Mouse (Mus musculus) MEL (cell line): ENCODE data around the gene Cd180. TPM values are rescaled to one million over a fixed set of nuclear protein-coding genes. Genes with fewer than 3 reads are reported as not detected.
A peak's percentile ranks its signal among the peaks of the same experiment; 100 is the strongest.

Experiments
- DNase-seq: peaks from one replicate; pipeline ENCODE4 v3.0.0; 2011; ENCODE audit warnings: low read depth, low spot score
- H3K27ac ChIP-seq: 2 replicates; pipeline ENCODE4 v1.5.1; 2012; ENCODE audit warnings: low read depth, mild to moderate bottlenecking, control low read depth, low read length, moderate library complexity; ENCODE audit not compliant: control insufficient read depth
- H3K27me3 ChIP-seq, 2 experiments: fragments of 150-350 bp in 1 of 2; sonication (generic) in 1 of 2; 2 replicates each; pipeline ENCODE4 v1.6.1; 2012; ENCODE audit warnings: low read length in 2 of 2, mild to moderate bottlenecking in 2 of 2, improper control_type of control experiment in 1 of 2, moderate library complexity in 1 of 2; ENCODE audit not compliant: insufficient read depth in 2 of 2, control insufficient read depth in 1 of 2
- H3K36me3 ChIP-seq, 2 experiments: 2 replicates each; pipeline ENCODE4 v1.6.1; 2012 to 2014; ENCODE audit warnings: low read length in 2 of 2, improper control_type of control experiment in 1 of 2, inconsistent platforms in 1 of 2, mild to moderate bottlenecking in 1 of 2; ENCODE audit not compliant: insufficient read depth in 2 of 2, control insufficient read depth in 1 of 2
- H3K4me1 ChIP-seq, 2 experiments: fragments of 150-350 bp in 1 of 2; sonication (generic) in 1 of 2; 2 replicates each; pipeline ENCODE4 v1.6.1; 2012; ENCODE audit warnings: low read length in 2 of 2, improper control_type of control experiment in 1 of 2, mild to moderate bottlenecking in 1 of 2; ENCODE audit not compliant: insufficient read depth in 2 of 2, control insufficient read depth in 1 of 2
- H3K4me3 ChIP-seq, 2 experiments: fragments of 150-350 bp in 1 of 2; sonication (generic) in 1 of 2; 2 replicates each; pipeline ENCODE4 v1.5.1; 2012; ENCODE audit warnings: low read depth in 2 of 2, low read length in 2 of 2, mild to moderate bottlenecking in 2 of 2, moderate library complexity in 2 of 2, control low read depth in 1 of 2, improper control_type of control experiment in 1 of 2; ENCODE audit not compliant: control insufficient read depth in 1 of 2, insufficient read depth in 1 of 2
- H3K79me2 ChIP-seq: 2 replicates; pipeline ENCODE4 v1.6.1; 2012; ENCODE audit warnings: mild to moderate bottlenecking, low read length, moderate library complexity; ENCODE audit not compliant: control insufficient read depth, poor library complexity, insufficient read depth
- H3K9ac ChIP-seq: 2 replicates; pipeline ENCODE4 v1.6.1; 2012; ENCODE audit warnings: low read depth, mild to moderate bottlenecking, control low read depth, low read length, moderate library complexity; ENCODE audit not compliant: control insufficient read depth, poor library complexity, severe bottlenecking
- H3K9me3 ChIP-seq: fragments of 150-350 bp; sonication (generic); replicated peaks from 2 replicates; pipeline ENCODE4 v1.6.1; 2012; ENCODE audit warnings: mild to moderate bottlenecking, low read length, improper control_type of control experiment, moderate library complexity; ENCODE audit not compliant: insufficient read depth
- BHLHE40 ChIP-seq: IDR thresholded peaks from 2 replicates; pipeline ENCODE4 v1.6.1; 2012; ENCODE audit warnings: low read depth, mild to moderate bottlenecking, inconsistent platforms, low read length, improper control_type of control experiment, borderline replicate concordance
- EP300 ChIP-seq, 2 experiments: IDR thresholded peaks; 2 replicates each; pipeline ENCODE4 v1.6.1; 2011; ENCODE audit warnings: improper control_type of control experiment in 2 of 2, low read length in 2 of 2, low read depth in 1 of 2, mild to moderate bottlenecking in 1 of 2
- ETS1 ChIP-seq: IDR thresholded peaks from 2 replicates; pipeline ENCODE4 v1.6.1; 2012; ENCODE audit warnings: low read depth, mild to moderate bottlenecking, inconsistent platforms, low read length, improper control_type of control experiment, moderate library complexity
- GABPA ChIP-seq: IDR thresholded peaks from 2 replicates; pipeline ENCODE4 v1.6.1; 2012; ENCODE audit warnings: low read depth, mild to moderate bottlenecking, inconsistent platforms, low read length, improper control_type of control experiment, moderate library complexity
- GATA1 ChIP-seq: IDR thresholded peaks from 2 replicates; pipeline ENCODE4 v1.6.1; 2011; ENCODE audit warnings: low read depth, low read length, improper control_type of control experiment
- HCFC1 ChIP-seq: IDR thresholded peaks from 2 replicates; pipeline ENCODE4 v1.6.1; 2012; ENCODE audit warnings: low read depth, mild to moderate bottlenecking, inconsistent platforms, low read length, improper control_type of control experiment, moderate library complexity
- JUND ChIP-seq: IDR thresholded peaks from 2 replicates; pipeline ENCODE4 v1.6.1; 2011; ENCODE audit warnings: low read depth, mild to moderate bottlenecking, improper control_type of control experiment, low read length
- MAX ChIP-seq: IDR thresholded peaks from 2 replicates; pipeline ENCODE4 v1.6.1; 2011; ENCODE audit warnings: low read length, improper control_type of control experiment
- MAZ ChIP-seq: IDR thresholded peaks from 2 replicates; pipeline ENCODE4 v1.6.1; 2012; ENCODE audit warnings: low read depth, mild to moderate bottlenecking, inconsistent platforms, low read length, improper control_type of control experiment
- MEF2A ChIP-seq: IDR thresholded peaks from 2 replicates; pipeline ENCODE4 v1.6.1; 2014; ENCODE audit warnings: low read depth, mild to moderate bottlenecking, inconsistent platforms, low read length, improper control_type of control experiment; ENCODE audit not compliant: poor library complexity, insufficient replicate concordance, severe bottlenecking; ENCODE audit errors: extremely low read depth
- MXI1 ChIP-seq: IDR thresholded peaks from 2 replicates; pipeline ENCODE4 v1.6.1; 2011; ENCODE audit warnings: mild to moderate bottlenecking, low read depth, low read length, improper control_type of control experiment
- MYB ChIP-seq: IDR thresholded peaks from 2 replicates; pipeline ENCODE4 v1.6.1; 2011; ENCODE audit warnings: mild to moderate bottlenecking, low read depth, low read length, improper control_type of control experiment
- MYC ChIP-seq: IDR thresholded peaks from 2 replicates; pipeline ENCODE4 v1.6.1; 2011; ENCODE audit warnings: low read depth, mild to moderate bottlenecking, low read length, improper control_type of control experiment, moderate library complexity
- POLR2A ChIP-seq, 2 experiments: IDR thresholded peaks; 2 replicates each; pipeline ENCODE4 v1.6.1; 2011 to 2012; ENCODE audit warnings: low read length in 2 of 2, mild to moderate bottlenecking in 2 of 2, control low read depth in 1 of 2, improper control_type of control experiment in 1 of 2, low read depth in 1 of 2, moderate library complexity in 1 of 2; ENCODE audit not compliant: control insufficient read depth in 1 of 2, insufficient read depth in 1 of 2, poor library complexity in 1 of 2
- POLR2AphosphoS2 ChIP-seq: IDR thresholded peaks from 2 replicates; pipeline ENCODE4 v1.6.1; 2011; ENCODE audit warnings: low read length, improper control_type of control experiment
- RAD21 ChIP-seq: IDR thresholded peaks from 2 replicates; pipeline ENCODE4 v1.6.1; 2011; ENCODE audit warnings: mild to moderate bottlenecking, low read depth, low read length, improper control_type of control experiment
- RCOR1 ChIP-seq: IDR thresholded peaks from 2 replicates; pipeline ENCODE4 v1.6.1; 2012; ENCODE audit warnings: low read depth, mild to moderate bottlenecking, inconsistent platforms, low read length, improper control_type of control experiment
- SIN3A ChIP-seq: IDR thresholded peaks from 2 replicates; pipeline ENCODE4 v1.6.1; 2012; ENCODE audit warnings: low read length, improper control_type of control experiment, inconsistent platforms
- TCF12 ChIP-seq: IDR thresholded peaks from 2 replicates; pipeline ENCODE4 v1.6.1; 2014; ENCODE audit warnings: low read depth, mild to moderate bottlenecking, inconsistent platforms, low read length, improper control_type of control experiment, moderate library complexity
- UBTF ChIP-seq: IDR thresholded peaks from 2 replicates; pipeline ENCODE4 v1.6.1; 2012; ENCODE audit warnings: low read depth, mild to moderate bottlenecking, inconsistent platforms, low read length, improper control_type of control experiment, moderate library complexity, borderline replicate concordance; ENCODE audit not compliant: insufficient read depth
- USF2 ChIP-seq, 2 experiments: IDR thresholded peaks; 2 replicates each; pipeline ENCODE4 v1.6.1; 2011 to 2012; ENCODE audit warnings: improper control_type of control experiment in 2 of 2, low read length in 2 of 2, borderline replicate concordance in 1 of 2, inconsistent platforms in 1 of 2, low read depth in 1 of 2, mild to moderate bottlenecking in 1 of 2; ENCODE audit not compliant: insufficient read depth in 1 of 2
- ZMIZ1 ChIP-seq: IDR thresholded peaks from 2 replicates; pipeline ENCODE4 v1.6.1; 2012; ENCODE audit warnings: low read depth, mild to moderate bottlenecking, inconsistent platforms, low read length, improper control_type of control experiment, moderate library complexity
- ZNF384 ChIP-seq: IDR thresholded peaks from 2 replicates; pipeline ENCODE4 v1.6.1; 2012; ENCODE audit warnings: low read depth, mild to moderate bottlenecking, inconsistent platforms, low read length, improper control_type of control experiment
- polyA plus RNA-seq, 2 experiments: library from polyadenylated mRNA; stranded (reverse) in 1 of 2; unstranded in 1 of 2; fragments of >175 nt in 1 of 2; fragments of >200 nt in 1 of 2; gene quantifications; 2 replicates each; pipeline versions ENCODE4 v1.2.1 to v1.2.4; 2012; ENCODE audit warnings: low replicate concordance in 2 of 2, low read depth in 1 of 2; ENCODE audit not compliant: insufficient read length in 2 of 2, insufficient read depth in 1 of 2, missing spikeins in 1 of 2
- total RNA-seq: library from RNA; depleted of rRNA; stranded (reverse); fragments of 300-350 nt; gene quantifications from 2 replicates; pipeline ENCODE4 v1.2.3, GENCODE M21; 2012

Gene Cd180
- total and polyA plus RNA-seq, 3 experiments = 0.12 to 1.8 TPM; not detected in 1

DNA sequence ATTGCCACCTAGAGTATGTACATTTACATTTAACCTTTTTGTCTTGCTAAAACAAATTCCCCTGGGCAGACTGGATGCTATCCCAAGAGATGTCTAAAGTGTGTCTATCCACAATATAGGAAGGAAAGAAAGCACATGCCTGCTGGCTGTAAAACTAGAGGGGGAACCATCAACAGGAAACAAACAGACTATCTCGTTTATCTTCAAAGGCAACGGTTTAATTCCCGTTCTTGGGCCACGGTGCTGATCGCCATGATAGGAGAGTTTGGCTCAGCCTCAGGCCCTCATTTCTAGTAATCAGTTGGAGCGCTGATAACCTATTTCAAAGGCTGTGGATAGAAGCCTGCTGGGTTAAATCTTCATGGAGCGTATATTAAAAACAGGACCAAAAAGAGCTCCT is 73.8 kb downstream of the Cd180 start:
- H3K4me3 ChIP-seq = no peak overlapping the region
- H3K27ac ChIP-seq = peak overlapping the region; percentile 76
- TF ChIP-seq HCFC1 (0 out of 2 replicates have a peak, but pooled peaks have one; percentile 26), TCF12 (peak; percentile 90), GABPA (no peak), EP300 (IDR thresholded peaks at IDR 0.05; ENCODE audit: low read depth in 1 of 2, low read length in 2 of 2) (peak; percentile 96 to 97), MAX (peak; percentile 81), UBTF (no peak), GATA1 (peak; percentile 96), ETS1 (peak; percentile 90), MXI1 (peak; percentile 60; the same call in 1 of the 2 replicates), MEF2A (0 out of 2 replicates have a peak, but pooled peaks have one; percentile 67), ZMIZ1 (no peak), ZNF384 (no peak), USF2 (IDR thresholded peaks at IDR 0.05; ENCODE audit: borderline replicate concordance in 1 of 2, insufficient read depth in 1 of 2, low read depth in 1 of 2, low read length in 2 of 2) (no peak), MAZ (no peak), JUND (0 out of 2 replicates have a peak, but pooled peaks have one; percentile 57), MYB (peak; percentile 95), SIN3A (peak; percentile 85), MYC (peak; percentile 90), BHLHE40 (peak; percentile 72), POLR2A (IDR thresholded peaks at IDR 0.05; ENCODE audit: control insufficient read depth in 1 of 2, insufficient read depth in 1 of 2, low read depth in 1 of 2, low read length in 2 of 2, poor library complexity in 1 of 2) (peak in 1 of 2 experiments; percentile 22; a peak in 1 of 4 replicates), RAD21 (no peak), RCOR1 (peak; percentile 82), POLR2AphosphoS2 (no peak)
- H3K9ac ChIP-seq = no peak overlapping the region
- H3K36me3 ChIP-seq = peaks cover 0 to 65% of the 10 kb centered on the region in 2 experiments; a peak in 2 of 4 replicates
- peaks cover 44 to 62% of the 10 kb centered on the region in 2 experiments for H3K4me1 ChIP-seq
- no peaks in the 10 kb centered on the region for H3K79me2 ChIP-seq
- H3K27me3 ChIP-seq = no peaks in the 10 kb centered on the region
- no peaks in the 10 kb centered on the region for H3K9me3 ChIP-seq
- peak; percentile 71 for DNase-seq
